Mouse (Mus musculus): Measurements from ENCODE around the gene Syde2. TPM values are rescaled to one million over a fixed set of nuclear protein-coding genes. Genes with fewer than 3 reads are reported as not detected.
"Not testable (repeated sequence)": the region's sequence is repeated elsewhere in the genome, so short reads cannot be mapped to it uniquely, and the experiment has no call there.

Gene Syde2
- polyA plus RNA-seq, 1 experiment: 6.7 TPM

GRCm38 (mm10) chr3:145966806-145967205, 20.9 kb upstream of the Syde2 start:
- no peak for DNase-seq (ENCODE audit: low read depth)

- DNase-seq (ENCODE audit: low read depth): no peak
Measured at GRCm38 (mm10) chr3:145969031-145969501, 18.6 kb upstream of the Syde2 start.

- DNase-seq (ENCODE audit: low read depth): no peak
Measured at GRCm38 (mm10) chr3:145971501-145971900, 16.2 kb upstream of the Syde2 start.

- DNase-seq (ENCODE audit: low read depth): no peak
Measured at GRCm38 (mm10) chr3:145974986-145975385, 12.7 kb upstream of the Syde2 start.

GRCm38 (mm10) chr3:145985333-145985925, 2.2 kb upstream of the Syde2 start:
- DNase-seq (ENCODE audit: low read depth): no peak

- DNase-seq (ENCODE audit: low read depth): no peak
Measured at GRCm38 (mm10) chr3:145986317-145987001, 1.2 kb upstream of the Syde2 start.

GRCm38 (mm10) chr3:145987970-145988683, 457 bp downstream of the Syde2 start:
- DNase-seq (ENCODE audit: low read depth): no peak

GRCm38 (mm10) chr3:145988684-145989575, 1.3 kb downstream of the Syde2 start:
- no peak for DNase-seq (ENCODE audit: low read depth)

- no peak for DNase-seq (ENCODE audit: low read depth)
Measured at GRCm38 (mm10) chr3:145989576-145990081, 2.0 kb downstream of the Syde2 start.

- no peak for DNase-seq (ENCODE audit: low read depth)
Measured at GRCm38 (mm10) chr3:145991130-145991529, 3.5 kb downstream of the Syde2 start.

GRCm38 (mm10) chr3:145991976-145992730, 4.5 kb downstream of the Syde2 start:
- no peak for DNase-seq (ENCODE audit: low read depth)

GRCm38 (mm10) chr3:145992796-145993195, 5.1 kb downstream of the Syde2 start:
- peak; percentile 83 for DNase-seq (ENCODE audit: low read depth)

- no peak for DNase-seq (ENCODE audit: low read depth)
Measured at GRCm38 (mm10) chr3:145993481-145994201, 6.0 kb downstream of the Syde2 start.

GRCm38 (mm10) chr3:145995489-145995888, 7.8 kb downstream of the Syde2 start:
- DNase-seq (ENCODE audit: low read depth): peak; percentile 70

GRCm38 (mm10) chr3:145996539-145996938, 8.9 kb downstream of the Syde2 start:
- DNase-seq (ENCODE audit: low read depth): not testable (repeated sequence)

GRCm38 (mm10) chr3:146004347-146005051, 16.8 kb downstream of the Syde2 start:
- no peak for DNase-seq (ENCODE audit: low read depth)

GRCm38 (mm10) chr3:146007872-146008271, 20.2 kb downstream of the Syde2 start:
- DNase-seq (ENCODE audit: low read depth): no peak

- DNase-seq (ENCODE audit: low read depth): no peak
Measured at GRCm38 (mm10) chr3:146009859-146010645, 22.4 kb downstream of the Syde2 start.

- no peak for DNase-seq (ENCODE audit: low read depth)
Measured at GRCm38 (mm10) chr3:146010751-146011150, 23.1 kb downstream of the Syde2 start.
